Mouse (Mus musculus) limb, embryonic 14.5 days (tissue): Measurements from ENCODE around the gene Hspb3. TPM values are rescaled to one million over a fixed set of nuclear protein-coding genes. Genes with fewer than 3 reads are reported as not detected.

Source experiments
- ATAC-seq: fragments of 200-750 bp; cut with Nextera tagmentation; 2 replicates; pipeline ENCODE4 v1.8.0; 2017; ENCODE audit warnings: low read depth, moderate number of reproducible peaks, moderate TSS enrichment; ENCODE audit not compliant: low FRiP score
- DNase-seq: peaks from one replicate; pipeline ENCODE4 v3.0.0-alpha.2; 2015; ENCODE audit warnings: low spot score
- H3K27ac ChIP-seq: fragments of 300-500 bp; sonication (generic); replicated peaks from 2 replicates; pipeline ENCODE4 v1.5.1; 2014; ENCODE audit warnings: low read depth, mild to moderate bottlenecking, low read length, moderate library complexity, mixed read lengths
- H3K27me3 ChIP-seq: fragments of 300-500 bp; sonication (generic); 2 replicates; pipeline ENCODE4 v1.6.1; 2014; ENCODE audit warnings: low read length, mixed read lengths; ENCODE audit not compliant: control insufficient read depth, insufficient read depth
- H3K36me3 ChIP-seq: fragments of 300-500 bp; sonication (generic); 2 replicates; pipeline ENCODE4 v1.6.1; 2014; ENCODE audit warnings: mild to moderate bottlenecking, low read length, moderate library complexity, mixed read lengths; ENCODE audit not compliant: control insufficient read depth, insufficient read depth
- H3K4me1 ChIP-seq: fragments of 300-500 bp; sonication (generic); 2 replicates; pipeline ENCODE4 v1.6.1; 2014; ENCODE audit warnings: antibody characterized with exemption, low read length, mixed read lengths; ENCODE audit not compliant: control insufficient read depth, insufficient read depth
- H3K4me2 ChIP-seq: fragments of 300-500 bp; sonication (generic); replicated peaks from 2 replicates; pipeline ENCODE4 v1.6.1; 2014; ENCODE audit warnings: low read depth, mild to moderate bottlenecking, low read length, moderate library complexity; ENCODE audit not compliant: severe bottlenecking
- H3K4me3 ChIP-seq: fragments of 300-500 bp; sonication (generic); replicated peaks from 2 replicates; pipeline ENCODE4 v1.5.1; 2014; ENCODE audit warnings: low read length
- H3K9ac ChIP-seq: fragments of 300-500 bp; sonication (generic); 2 replicates; pipeline ENCODE4 v1.6.1; 2014; ENCODE audit warnings: mild to moderate bottlenecking, low read depth, low read length, moderate library complexity; ENCODE audit not compliant: severe bottlenecking
- H3K9me3 ChIP-seq: fragments of 300-500 bp; sonication (generic); 2 replicates; pipeline ENCODE4 v1.6.1; 2016; ENCODE audit warnings: low read length; ENCODE audit not compliant: control insufficient read depth
- POLR2A ChIP-seq: fragments of 200-500 bp; IDR thresholded peaks from 2 replicates; pipeline ENCODE4 v1.8.0; 2012; ENCODE audit warnings: inconsistent platforms, mild to moderate bottlenecking, moderate library complexity, borderline replicate concordance; ENCODE audit not compliant: insufficient read depth, insufficient read length; ENCODE audit errors: extremely low read depth
- WGBS: fragments of 180-500 bp; shearing (Covaris S2); extraction: QIAGEN DNeasy Blood & Tissue Kit; methylation state at CpG from one replicate; pipeline ENCODE4 v1.1.7; 2014; 5-methylcytosine and 5-hydroxymethylcytosine counted together
- polyA plus RNA-seq, 2 experiments: library from polyadenylated mRNA; depleted of rRNA in 1 of 2; stranded (reverse) in 1 of 2; unstranded in 1 of 2; fragments of >200 nt; fragmentation: Nextera tagmentation in 1 of 2; extraction: Ambion mirVana in 1 of 2; gene quantifications; 2 replicates each; pipeline versions ENCODE4 v1.2.1 to v1.2.3; 2012 to 2014

Gene Hspb3
- polyA plus RNA-seq, 2 experiments = 13.8 to 15.3 TPM

GRCm38 (mm10) chr13:113682821-113683220 lies 19.3 kb upstream of the Hspb3 start:
- no peaks in the 10 kb centered on the region for H3K27me3 ChIP-seq
- no peak overlapping the region for H3K9ac ChIP-seq
- DNase-seq (no peak), ATAC-seq (no peak)
- no peak for TF ChIP-seq POLR2A
- H3K4me3 ChIP-seq = no peak overlapping the region
- 79% methylated on average over 5 of the region's 5 CpGs for WGBS
- no peaks in the 10 kb centered on the region for H3K4me1 ChIP-seq
- no peak overlapping the region for H3K4me2 ChIP-seq
- H3K36me3 ChIP-seq = no peaks in the 10 kb centered on the region
- no peak overlapping the region for H3K27ac ChIP-seq
- H3K9me3 ChIP-seq = no peaks in the 10 kb centered on the region

GRCm38 (mm10) chr13:113680646-113681045 lies 17.2 kb upstream of the Hspb3 start:
- H3K4me2 ChIP-seq = no peak overlapping the region
- DNase-seq (no peak), ATAC-seq (no peak)
- 94% methylated on average over 7 of the region's 7 CpGs for WGBS
- no peaks in the 10 kb centered on the region for H3K27me3 ChIP-seq
- no peak overlapping the region for H3K9ac ChIP-seq
- TF ChIP-seq POLR2A = no peak
- H3K4me1 ChIP-seq = no peaks in the 10 kb centered on the region
- H3K4me3 ChIP-seq = no peak overlapping the region
- no peaks in the 10 kb centered on the region for H3K36me3 ChIP-seq
- no peaks in the 10 kb centered on the region for H3K9me3 ChIP-seq
- no peak overlapping the region for H3K27ac ChIP-seq

GRCm38 (mm10) chr13:113669459-113670077 lies 6.1 kb upstream of the Hspb3 start:
- DNase-seq (peak; percentile 85), ATAC-seq (peak; percentile 50; the same call in 1 of the 2 replicates)
- no peak for TF ChIP-seq POLR2A
- H3K4me2 ChIP-seq = no peak overlapping the region
- no peaks in the 10 kb centered on the region for H3K36me3 ChIP-seq
- 37% methylated on average over 10 of the region's 10 CpGs for WGBS
- H3K27me3 ChIP-seq = no peaks in the 10 kb centered on the region
- H3K9ac ChIP-seq = no peak overlapping the region
- no peaks in the 10 kb centered on the region for H3K4me1 ChIP-seq
- no peak overlapping the region for H3K4me3 ChIP-seq
- H3K27ac ChIP-seq = no peak overlapping the region
- H3K9me3 ChIP-seq = no peaks in the 10 kb centered on the region

- DNase-seq (no peak), ATAC-seq (no peak)
- H3K9me3 ChIP-seq = no peaks in the 10 kb centered on the region
- no peak overlapping the region for H3K4me2 ChIP-seq
- H3K4me3 ChIP-seq = no peak overlapping the region
- TF ChIP-seq POLR2A = no peak
- H3K36me3 ChIP-seq = no peaks in the 10 kb centered on the region
- H3K27me3 ChIP-seq = no peaks in the 10 kb centered on the region
- no peak overlapping the region for H3K9ac ChIP-seq
- H3K4me1 ChIP-seq = no peaks in the 10 kb centered on the region
- 77% methylated on average over 7 of the region's 7 CpGs for WGBS
- no peak overlapping the region for H3K27ac ChIP-seq
These were observed 407 bp upstream of the Hspb3 start for GRCm38 (mm10) chr13:113663883-113664282.

- Histone ChIP-seq H3K36me3 (no peaks in the 10 kb centered on the region), H3K4me3 (no peak overlapping the region), H3K27me3 (no peaks in the 10 kb centered on the region), H3K9ac (no peak overlapping the region), H3K9me3 (no peaks in the 10 kb centered on the region), H3K27ac (no peak overlapping the region), H3K4me1 (no peaks in the 10 kb centered on the region), H3K4me2 (no peak overlapping the region)
- ATAC-seq = peak; percentile 85
- WGBS = 59% methylated on average over 7 of the region's 7 CpGs
- DNase-seq = peak; percentile 40
- no peak for TF ChIP-seq POLR2A
These were observed 1.6 kb downstream of the Hspb3 start for GRCm38 (mm10) chr13:113661826-113662271.
